Mouse (Mus musculus): ENCODE data around the gene Esrra. TPM values are rescaled to one million over a fixed set of nuclear protein-coding genes. Genes with fewer than 3 reads are reported as not detected.
A peak's percentile ranks its signal among the peaks of the same experiment; 100 is the strongest.

Gene Esrra
- total RNA-seq, 2 experiments from 2014 or later: 10.7 to 15.5 TPM

- ATAC-seq (replicated peaks; ENCODE audit: poor library complexity, severe bottlenecking): peak; percentile 76
Observed at GRCm38 (mm10) chr19:6941372-6942248, 20.0 kb upstream of the Esrra start, which contains the start of gene Bad. Gene Bad, plus strand, starts transcription at chr19:6941861.

DNA sequence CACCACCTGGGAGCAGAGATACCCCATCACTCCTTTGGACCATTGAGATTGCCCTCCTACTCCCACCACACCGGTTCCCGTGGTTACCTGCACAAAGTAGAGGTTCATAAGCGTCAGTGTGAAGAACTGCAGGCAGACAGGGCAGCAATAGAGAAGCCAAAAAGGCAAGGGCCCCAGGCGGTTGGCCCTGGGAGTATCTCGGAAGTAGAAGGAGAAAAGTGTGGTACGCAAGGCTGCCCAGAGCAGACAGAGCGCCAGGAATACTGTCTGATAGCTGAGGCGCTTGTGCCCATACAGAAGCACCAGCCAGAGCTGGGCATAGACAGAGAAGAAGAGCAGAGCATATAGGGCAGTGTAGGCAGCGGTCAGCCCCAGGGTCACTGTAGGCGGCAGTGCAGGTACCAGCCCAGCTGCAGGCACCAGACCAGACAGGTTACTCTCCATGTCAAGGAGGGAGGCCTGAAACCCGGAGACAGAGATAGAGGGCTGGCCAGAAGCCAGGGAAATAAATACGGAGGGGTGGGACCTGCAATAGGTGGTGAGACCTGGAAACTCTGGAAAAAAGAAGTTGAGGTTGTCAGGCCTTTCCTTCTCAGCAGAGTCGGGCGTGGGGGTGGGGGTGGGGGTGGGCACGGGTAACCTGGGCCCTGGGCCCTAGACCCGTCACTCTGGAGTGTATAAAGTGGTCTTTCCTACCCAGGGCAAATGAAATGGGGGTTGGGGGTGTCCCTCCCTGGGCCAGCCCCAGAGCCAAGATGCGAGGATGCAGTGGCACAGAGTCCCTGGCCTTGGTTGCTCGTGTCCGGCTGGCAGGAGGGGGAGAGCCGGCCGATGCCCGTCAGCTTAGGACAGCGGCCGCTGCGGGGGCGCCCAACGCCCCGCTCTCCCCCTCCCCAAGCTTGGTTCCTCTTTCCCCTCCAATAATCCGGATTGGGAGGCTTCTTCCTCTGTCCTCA is 19.1 kb upstream of the Esrra start:
- ATAC-seq (replicated peaks; ENCODE audit: poor library complexity, severe bottlenecking): no peak

DNA sequence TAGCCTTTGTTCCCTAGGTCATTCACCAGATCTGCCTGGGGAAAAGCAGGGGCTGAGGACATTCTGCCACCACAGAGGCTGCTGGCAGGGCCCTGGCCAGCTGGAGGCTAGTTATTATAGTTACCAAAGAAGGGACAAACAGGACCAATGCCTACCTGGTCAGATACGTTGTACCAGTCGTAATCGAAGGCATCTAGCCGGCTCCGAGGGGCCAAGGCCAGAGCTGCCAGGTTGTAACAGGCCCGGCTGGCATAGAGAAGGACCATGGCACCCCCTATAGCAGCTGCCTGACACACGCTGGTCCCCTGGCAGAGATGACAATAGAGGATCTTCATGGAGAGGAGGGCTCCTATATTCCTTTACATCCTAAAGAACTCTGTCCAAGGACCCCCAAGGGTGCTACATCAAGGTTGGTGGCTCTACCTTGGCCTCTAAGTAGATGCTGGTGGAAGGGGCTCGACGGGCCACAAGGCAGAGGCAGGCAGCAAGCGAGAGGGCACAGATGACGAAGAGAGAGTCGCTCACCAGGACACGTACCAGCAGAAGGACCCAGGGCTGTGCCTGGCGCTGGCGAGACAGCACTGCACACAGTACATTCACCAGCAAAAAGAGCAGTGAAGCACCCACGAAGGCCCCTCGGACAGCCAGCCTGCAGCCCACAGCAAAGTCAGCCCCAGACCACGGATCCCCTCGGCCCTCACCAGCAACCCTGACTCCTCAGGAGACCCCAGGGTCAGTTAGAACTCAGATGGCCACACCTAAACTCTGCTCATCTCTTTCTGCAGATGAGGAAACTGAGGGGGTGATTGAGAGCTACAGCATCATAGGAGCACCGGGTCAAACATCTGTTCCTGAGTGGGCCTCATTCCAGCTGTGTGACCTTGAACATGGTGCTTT is 17.7 kb upstream of the Esrra start:
- no peak for ATAC-seq (replicated peaks; ENCODE audit: poor library complexity, severe bottlenecking)

GRCm38 (mm10) chr19:6937541-6938465 is 16.2 kb upstream of the Esrra start:
- no peak for ATAC-seq (replicated peaks; ENCODE audit: poor library complexity, severe bottlenecking)

DNA sequence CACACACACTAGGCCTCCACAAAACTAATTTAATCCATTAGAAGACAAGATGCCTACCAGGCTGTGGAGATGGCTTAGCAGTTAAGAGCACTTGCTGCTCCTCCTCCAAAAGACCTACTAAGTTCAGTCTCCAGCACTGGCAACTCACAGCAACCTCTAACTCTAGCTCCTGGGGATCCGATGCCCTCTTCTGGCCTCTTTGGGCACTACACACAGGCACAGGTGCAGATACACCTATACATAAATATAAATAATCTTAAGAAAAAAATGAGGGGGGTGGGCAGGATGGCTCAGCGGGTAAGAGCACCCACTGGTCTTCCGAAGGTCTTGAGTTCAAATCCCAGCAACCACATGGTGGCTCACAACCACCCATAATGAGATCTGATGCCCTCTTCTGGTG is 14.7 kb upstream of the Esrra start:
- no peak for ATAC-seq (replicated peaks; ENCODE audit: poor library complexity, severe bottlenecking)

DNA sequence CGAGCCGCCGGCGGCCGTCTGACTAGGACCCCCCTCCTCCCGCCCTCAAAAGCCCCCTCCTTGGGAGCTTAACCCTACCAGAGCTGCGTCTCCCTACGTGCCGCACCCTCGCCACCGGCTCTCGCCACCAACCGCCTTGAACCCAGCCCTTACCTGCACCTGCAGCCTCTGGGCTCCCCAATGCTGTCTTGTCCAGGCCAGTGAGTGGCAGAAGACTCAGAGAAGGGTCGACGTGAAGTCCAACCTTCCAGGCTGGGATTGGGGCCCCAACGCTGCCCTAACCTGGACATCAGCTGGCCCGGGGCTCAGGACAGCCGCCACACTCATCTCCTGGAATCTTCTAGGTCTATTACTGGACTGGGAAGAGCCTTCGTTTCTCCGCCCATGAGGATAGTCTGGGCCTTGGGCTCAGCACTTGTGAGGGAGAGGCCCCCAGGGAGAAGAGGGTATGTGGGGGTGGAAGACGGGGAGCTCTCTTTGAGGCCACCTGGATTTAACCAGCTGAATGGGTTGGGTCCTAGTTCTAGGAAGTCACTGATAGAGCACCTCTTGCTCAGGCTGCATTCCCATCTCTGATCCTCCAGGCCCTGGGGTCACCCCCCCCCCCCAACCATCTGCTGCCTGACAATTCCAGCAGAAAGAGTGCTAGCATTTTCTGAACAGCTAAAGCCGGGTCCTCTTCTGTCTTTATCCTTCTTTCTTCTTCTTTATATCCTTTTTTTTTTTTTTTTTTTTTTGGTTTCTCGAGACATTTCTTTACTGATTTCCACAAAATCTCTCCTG is 12.8 kb upstream of the Esrra start, which contains the start of gene Kcnk4:
Gene Kcnk4, minus strand, starts transcription at position 321 of the 783 bp plus-strand sequence.
- ATAC-seq (replicated peaks; ENCODE audit: poor library complexity, severe bottlenecking): no peak

- peak; percentile 62 for ATAC-seq (replicated peaks; ENCODE audit: poor library complexity, severe bottlenecking)
Observed at GRCm38 (mm10) chr19:6933436-6934194, 12.0 kb upstream of the Esrra start.

- no peak for ATAC-seq (replicated peaks; ENCODE audit: poor library complexity, severe bottlenecking)
Observed at GRCm38 (mm10) chr19:6933102-6933435, 11.5 kb upstream of the Esrra start.

DNA sequence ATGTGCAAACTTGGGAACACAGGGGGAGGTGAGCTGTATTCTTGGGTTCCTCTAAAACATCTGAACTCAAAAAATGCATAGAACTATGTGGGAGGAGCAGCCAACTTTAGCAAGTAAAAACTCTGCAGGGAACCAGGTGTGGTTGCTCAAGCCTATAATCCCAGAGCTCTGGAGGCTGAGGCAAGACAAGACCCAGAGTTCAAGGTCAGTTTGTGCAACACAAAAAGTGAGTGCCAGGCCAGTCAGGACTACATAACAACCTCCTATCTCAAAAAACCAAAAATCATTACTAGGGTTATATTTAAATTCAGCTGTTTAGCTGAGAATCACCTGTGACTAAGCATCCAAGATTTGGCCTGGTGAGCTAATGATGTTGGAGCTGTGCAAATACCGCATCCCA is 10.4 kb upstream of the Esrra start:
- no peak for ATAC-seq (replicated peaks; ENCODE audit: poor library complexity, severe bottlenecking)

- ATAC-seq (replicated peaks; ENCODE audit: poor library complexity, severe bottlenecking): no peak
Observed at GRCm38 (mm10) chr19:6931002-6931401, 9.4 kb upstream of the Esrra start.

GRCm38 (mm10) chr19:6928080-6928479 is 6.5 kb upstream of the Esrra start:
- ATAC-seq (replicated peaks; ENCODE audit: poor library complexity, severe bottlenecking): no peak

DNA sequence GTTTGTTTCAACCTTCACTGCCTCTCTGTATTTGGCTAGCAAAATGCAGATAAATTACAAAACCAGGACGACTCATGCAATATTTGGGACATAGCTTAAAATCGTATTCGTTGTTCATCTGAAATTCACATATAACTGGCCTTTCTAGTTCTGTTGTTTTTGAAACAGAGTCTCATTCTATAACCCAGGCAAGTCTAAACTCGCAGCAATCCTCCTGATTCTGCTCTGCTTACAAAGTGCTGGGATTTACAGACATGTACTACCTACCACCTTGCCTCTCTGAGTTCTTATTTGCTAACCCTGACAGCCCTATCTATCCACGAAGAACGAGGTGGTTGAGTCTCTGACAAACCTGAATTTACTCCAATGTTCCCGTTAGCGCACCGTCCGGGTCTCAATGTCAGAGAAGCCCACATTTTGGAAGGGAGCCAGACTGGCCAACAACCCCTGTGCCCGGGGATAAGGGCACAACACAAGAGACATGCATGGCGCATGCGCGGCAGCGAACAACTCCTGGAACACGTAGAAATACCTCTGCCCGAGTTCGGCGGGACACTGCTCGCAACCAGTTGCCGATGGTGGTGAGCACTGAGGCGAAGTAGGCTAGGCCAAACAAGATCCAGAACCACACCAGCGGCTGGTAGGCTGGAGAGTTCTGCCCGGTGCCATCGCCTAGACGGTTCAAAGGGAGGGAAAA is 5.1 kb upstream of the Esrra start:
- ATAC-seq (replicated peaks; ENCODE audit: poor library complexity, severe bottlenecking): no peak

DNA sequence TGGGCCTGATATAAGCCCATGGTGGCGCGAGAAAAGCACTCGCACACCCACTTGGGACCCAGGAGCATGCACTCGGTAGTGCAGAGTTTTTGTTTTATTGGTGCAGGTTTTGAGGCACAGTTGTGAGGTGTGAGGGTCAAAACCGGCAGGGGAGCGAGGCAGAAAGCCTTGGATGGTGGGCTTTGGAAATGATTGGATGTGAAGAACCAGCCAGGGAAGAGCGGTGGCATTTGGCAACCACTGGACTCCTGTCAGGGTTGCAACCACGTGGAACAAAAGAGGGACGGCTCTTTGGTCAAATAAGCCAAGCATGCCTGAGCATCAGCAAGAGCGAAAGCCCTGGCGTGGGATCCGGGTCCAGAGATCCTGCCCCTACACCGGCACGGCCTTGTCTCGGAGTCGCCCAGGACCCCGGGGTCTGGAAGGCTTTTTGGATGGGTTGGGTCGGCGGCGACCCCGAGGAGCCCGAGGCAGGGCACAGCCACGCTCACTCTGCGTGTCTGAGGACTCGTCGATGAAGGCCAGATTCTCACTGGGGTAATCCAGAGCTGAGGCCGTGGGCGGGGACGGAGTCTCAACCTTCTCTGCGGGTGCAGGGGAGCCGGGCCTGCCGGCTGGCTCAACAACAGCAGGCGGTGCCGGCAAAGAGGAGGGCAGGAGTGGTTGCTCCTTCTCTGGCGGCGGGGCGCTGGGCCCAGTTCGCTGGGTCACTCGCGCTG is 4.2 kb upstream of the Esrra start:
- ATAC-seq (replicated peaks; ENCODE audit: poor library complexity, severe bottlenecking): no peak

DNA sequence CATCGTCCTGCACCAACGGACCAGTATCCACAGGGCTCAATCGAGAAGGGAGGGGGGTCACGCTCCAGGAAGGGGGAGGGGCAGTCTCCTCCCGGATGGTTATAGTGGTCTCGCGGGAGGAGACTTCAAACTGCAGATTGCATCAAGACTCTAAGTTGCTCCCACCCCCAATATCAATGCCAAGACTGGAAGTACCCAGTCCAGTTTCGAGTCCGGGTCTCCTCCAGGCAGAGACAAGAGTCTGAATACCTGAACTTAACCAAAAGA is 3.6 kb upstream of the Esrra start, which contains the start of gene Catsperz:
Gene Catsperz, minus strand, starts transcription at position 74 of the 267 bp plus-strand sequence.
- no peak for ATAC-seq (replicated peaks; ENCODE audit: poor library complexity, severe bottlenecking)

- no peak for ATAC-seq (replicated peaks; ENCODE audit: poor library complexity, severe bottlenecking)
Observed at GRCm38 (mm10) chr19:6924461-6925306, 3.1 kb upstream of the Esrra start.

Measured in granulocyte monocyte progenitor cell, adult 5-6 weeks (primary cell).